Mouse (Mus musculus) CH12.LX (cell line): ENCODE data around the gene Prm2. TPM values are rescaled to one million over a fixed set of nuclear protein-coding genes. Genes with fewer than 3 reads are reported as not detected.

Source experiments
- DNase-seq: peaks from one replicate; pipeline ENCODE4 v3.0.0-alpha.2; 2013; ENCODE audit errors: extremely low read depth
- H3K27ac ChIP-seq: 2 replicates; pipeline ENCODE4 v1.5.1; 2012; ENCODE audit warnings: low read depth, mild to moderate bottlenecking, control low read depth, moderate library complexity; ENCODE audit not compliant: insufficient read depth
- H3K27me3 ChIP-seq: replicated peaks from 2 replicates; pipeline ENCODE3; 2012; ENCODE audit warnings: inconsistent platforms
- H3K36me3 ChIP-seq, 2 experiments: replicated peaks in 1 of 2; 2 replicates each; pipeline versions ENCODE3 to v1.6.1; 2012; ENCODE audit warnings: inconsistent platforms in 1 of 2, low read length in 1 of 2, mild to moderate bottlenecking in 1 of 2, mixed read lengths in 1 of 2, moderate library complexity in 1 of 2; ENCODE audit not compliant: control insufficient read depth in 1 of 2, insufficient read depth in 1 of 2
- H3K4me1 ChIP-seq, 2 experiments: 2 replicates each; pipeline ENCODE4 v1.6.1; 2012; ENCODE audit warnings: inconsistent platforms in 1 of 2, moderate library complexity in 1 of 2; ENCODE audit not compliant: insufficient read depth in 2 of 2, control insufficient read depth in 1 of 2
- H3K4me2 ChIP-seq: 2 replicates; pipeline ENCODE4 v1.6.1; 2012; ENCODE audit warnings: low read depth, mild to moderate bottlenecking, control low read depth; ENCODE audit not compliant: poor library complexity, insufficient read depth, severe bottlenecking
- H3K4me3 ChIP-seq, 3 experiments: fragments of 150-350 bp in 1 of 3; sonication (generic) in 1 of 3; replicated peaks in 1 of 3; 2 replicates each; pipeline versions ENCODE3 to v1.5.1; 2011 to 2012; ENCODE audit warnings: low read depth in 2 of 3, low read length in 2 of 3, mild to moderate bottlenecking in 2 of 3, moderate library complexity in 2 of 3, control low read depth in 1 of 3, improper control_type of control experiment in 1 of 3, inconsistent platforms in 1 of 3, mixed read lengths in 1 of 3; ENCODE audit not compliant: poor library complexity in 1 of 3
- H3K79me2 ChIP-seq: replicated peaks from 2 replicates; pipeline ENCODE4 v1.6.1; 2012; ENCODE audit warnings: mild to moderate bottlenecking, moderate library complexity; ENCODE audit not compliant: control insufficient read depth, poor library complexity, insufficient read depth, severe bottlenecking; ENCODE audit errors: extremely low read depth
- H3K9ac ChIP-seq: 2 replicates; pipeline ENCODE4 v1.6.1; 2012; ENCODE audit warnings: low read depth, mild to moderate bottlenecking, control low read depth, moderate library complexity; ENCODE audit not compliant: insufficient read depth
- H3K9me3 ChIP-seq: replicated peaks from 2 replicates; pipeline ENCODE3; 2012; ENCODE audit warnings: low read length, inconsistent platforms, mixed read lengths
- BHLHE40 ChIP-seq: IDR thresholded peaks from 2 replicates; pipeline ENCODE4 v1.6.1; 2011; ENCODE audit warnings: mild to moderate bottlenecking, low read depth, low read length, improper control_type of control experiment
- CHD2 ChIP-seq: IDR thresholded peaks from 2 replicates; pipeline ENCODE4 v1.6.1; 2011; ENCODE audit warnings: low read length, improper control_type of control experiment
- CTCF ChIP-seq, 2 experiments: IDR thresholded peaks in 1 of 2; conservative IDR thresholded peaks in 1 of 2; 2 replicates each; pipeline ENCODE4 v1.5.1; 2011 to 2012; ENCODE audit warnings: low read depth in 2 of 2, low read length in 2 of 2, improper control_type of control experiment in 1 of 2, inconsistent platforms in 1 of 2, mild to moderate bottlenecking in 1 of 2, moderate library complexity in 1 of 2
- ELF1 ChIP-seq: IDR thresholded peaks from 2 replicates; pipeline ENCODE4 v1.6.1; 2014; ENCODE audit warnings: low read depth, mild to moderate bottlenecking, inconsistent platforms, low read length, improper control_type of control experiment
- EP300 ChIP-seq: IDR thresholded peaks from 2 replicates; pipeline ENCODE4 v1.6.1; 2011; ENCODE audit warnings: low read length, improper control_type of control experiment
- ETS1 ChIP-seq: conservative IDR thresholded peaks from 2 replicates; pipeline ENCODE4 v1.6.1; 2012; ENCODE audit warnings: low read depth, mild to moderate bottlenecking, inconsistent platforms, low read length, improper control_type of control experiment, moderate library complexity
- GABPA ChIP-seq: IDR thresholded peaks from 2 replicates; pipeline ENCODE4 v1.6.1; 2012; ENCODE audit warnings: low read depth, low read length, improper control_type of control experiment, inconsistent platforms; ENCODE audit not compliant: insufficient replicate concordance
- IRF4 ChIP-seq: IDR thresholded peaks from 2 replicates; pipeline ENCODE4 v1.6.1; 2014; ENCODE audit warnings: low read depth, mild to moderate bottlenecking, inconsistent platforms, low read length, improper control_type of control experiment
- JUN ChIP-seq: IDR thresholded peaks from 2 replicates; pipeline ENCODE4 v1.6.1; 2011; ENCODE audit warnings: low read depth, mild to moderate bottlenecking, low read length, improper control_type of control experiment, moderate library complexity; ENCODE audit not compliant: insufficient read depth
- KAT2A ChIP-seq: IDR thresholded peaks from 2 replicates; pipeline ENCODE4 v1.6.1; 2012; ENCODE audit warnings: low read length, improper control_type of control experiment, inconsistent platforms; ENCODE audit not compliant: insufficient replicate concordance
- MAFK ChIP-seq: IDR thresholded peaks from 2 replicates; pipeline ENCODE4 v1.6.1; 2011; ENCODE audit warnings: low read length, improper control_type of control experiment; ENCODE audit not compliant: insufficient replicate concordance
- MAX ChIP-seq: IDR thresholded peaks from 2 replicates; pipeline ENCODE4 v1.6.1; 2011; ENCODE audit warnings: low read length, improper control_type of control experiment
- MEF2A ChIP-seq: IDR thresholded peaks from 2 replicates; pipeline ENCODE4 v1.6.1; 2014; ENCODE audit warnings: low read depth, mild to moderate bottlenecking, inconsistent platforms, low read length, improper control_type of control experiment, borderline replicate concordance
- MXI1 ChIP-seq: IDR thresholded peaks from 2 replicates; pipeline ENCODE4 v1.6.1; 2011; ENCODE audit warnings: mild to moderate bottlenecking, low read depth, low read length, improper control_type of control experiment
- MYC ChIP-seq: IDR thresholded peaks from 2 replicates; pipeline ENCODE4 v1.6.1; 2011; ENCODE audit warnings: low read depth, mild to moderate bottlenecking, improper control_type of control experiment, low read length
- NELFE ChIP-seq: IDR thresholded peaks from 2 replicates; pipeline ENCODE4 v1.6.1; 2011; ENCODE audit warnings: low read depth, low read length, improper control_type of control experiment
- PAX5 ChIP-seq: IDR thresholded peaks from 2 replicates; pipeline ENCODE4 v1.6.1; 2012; ENCODE audit warnings: low read length, inconsistent platforms, mixed read lengths
- POLR2A ChIP-seq: IDR thresholded peaks from 2 replicates; pipeline ENCODE4 v1.6.1; 2011; ENCODE audit warnings: low read depth, mild to moderate bottlenecking, improper control_type of control experiment, low read length
- POLR2AphosphoS2 ChIP-seq: IDR thresholded peaks from 2 replicates; pipeline ENCODE4 v1.6.1; 2011; ENCODE audit warnings: low read depth, low read length, improper control_type of control experiment
- RCOR1 ChIP-seq: conservative IDR thresholded peaks from 2 replicates; pipeline ENCODE4 v1.6.1; 2012; ENCODE audit warnings: low read depth, mild to moderate bottlenecking, inconsistent platforms, low read length, improper control_type of control experiment
- SIN3A ChIP-seq: IDR thresholded peaks from 2 replicates; pipeline ENCODE4 v1.6.1; 2012; ENCODE audit warnings: low read length, improper control_type of control experiment, inconsistent platforms
- SMC3 ChIP-seq: IDR thresholded peaks from 2 replicates; pipeline ENCODE4 v1.6.1; 2011; ENCODE audit warnings: low read depth, low read length, improper control_type of control experiment
- TCF12 ChIP-seq: IDR thresholded peaks from 2 replicates; pipeline ENCODE4 v1.6.1; 2014; ENCODE audit warnings: low read depth, mild to moderate bottlenecking, inconsistent platforms, low read length, improper control_type of control experiment
- UBTF ChIP-seq: IDR thresholded peaks from 2 replicates; pipeline ENCODE4 v1.6.1; 2012; ENCODE audit warnings: low read depth, mild to moderate bottlenecking, inconsistent platforms, low read length, improper control_type of control experiment, moderate library complexity
- USF1 ChIP-seq: IDR thresholded peaks from 2 replicates; pipeline ENCODE4 v1.6.1; 2014; ENCODE audit warnings: low read depth, mild to moderate bottlenecking, inconsistent platforms, low read length, improper control_type of control experiment
- USF2 ChIP-seq: conservative IDR thresholded peaks from 2 replicates; pipeline ENCODE4 v1.6.1; 2011; ENCODE audit warnings: low read depth, low read length, improper control_type of control experiment
- ZMIZ1 ChIP-seq: IDR thresholded peaks from 2 replicates; pipeline ENCODE4 v1.6.1; 2012; ENCODE audit warnings: low read depth, mild to moderate bottlenecking, inconsistent platforms, low read length, improper control_type of control experiment
- ZNF384 ChIP-seq: IDR thresholded peaks from 2 replicates; pipeline ENCODE4 v1.6.1; 2012; ENCODE audit warnings: low read depth, low read length, improper control_type of control experiment, inconsistent platforms
- dilution Hi-C: fragments of 300-500 bp; cut with MboI; formaldehyde crosslinking; loops from 2 replicates; pipeline ENCODE4 v1.14.3; 2020; ENCODE audit warnings: low sequenced_read_pairs; ENCODE audit not compliant: extremely low pct_unique_long_range_greater_than_20kb, extremely low pct_ligation_motif_present
- in situ Hi-C: fragments of 300-500 bp; cut with MboI; formaldehyde crosslinking; loops from 3 replicates; pipeline ENCODE4 v1.14.3; 2019; ENCODE audit warnings: low sequenced_read_pairs, low pct_ligation_motif_present, low pct_unique_long_range_greater_than_20kb, mixed read lengths
- polyA plus RNA-seq: library from polyadenylated mRNA; unstranded; fragments of >175 nt; gene quantifications from 2 replicates; pipeline ENCODE4 v1.2.1, GENCODE M21; 2012; ENCODE audit warnings: low read depth; ENCODE audit not compliant: insufficient read length
- total RNA-seq, 2 experiments: library from RNA; depleted of rRNA; stranded (reverse); fragments of 300-350 nt in 1 of 2; fragments of >200 nt in 1 of 2; gene quantifications; 2 replicates each; pipeline ENCODE4 v1.2.3; 2012 to 2014

Prm2 gene
- total and polyA plus RNA-seq, 3 experiments: not detected

- H3K9me3 ChIP-seq: no peaks in the 10 kb centered on the region
- H3K27ac ChIP-seq: no peak overlapping the region
- no peaks in the 10 kb centered on the region for H3K79me2 ChIP-seq
- peaks cover 22 to 43% of the 10 kb centered on the region in 2 experiments for H3K4me1 ChIP-seq
- H3K36me3 ChIP-seq: no peaks in the 10 kb centered on the region
- dilution Hi-C loops: no loop called here
- no peak for DNase-seq
- no peak for TF ChIP-seq MEF2A
- no peak for TF ChIP-seq ELF1
- no peak for TF ChIP-seq SMC3
- no peak for TF ChIP-seq EP300
- no peak for TF ChIP-seq UBTF
- TF ChIP-seq MXI1: no peak
- TF ChIP-seq ZNF384: no peak
- no peak for TF ChIP-seq USF2
- no peak for TF ChIP-seq GABPA
- no peak for TF ChIP-seq NELFE
- no peak for TF ChIP-seq CHD2
- no peak for TF ChIP-seq KAT2A
- no peak for TF ChIP-seq MYC
- no peak for TF ChIP-seq TCF12
- no peak for TF ChIP-seq JUN
- no peak for TF ChIP-seq MAFK
- TF ChIP-seq RCOR1: no peak
- no peak for TF ChIP-seq ZMIZ1
- no peak for TF ChIP-seq POLR2A
- TF ChIP-seq MAX: no peak
- TF ChIP-seq, all 38 proteins: peak for 0
- Histone ChIP-seq H3K9ac (no peak overlapping the region), H3K4me3 (no peak overlapping the region), H3K4me2 (no peak overlapping the region), H3K27me3 (peaks cover 35% of the 10 kb centered on the region)
- in situ Hi-C loops: no loop called here
These were observed 14.4 kb upstream of the Prm2 start for GRCm38 (mm10) chr16:10810376-10810775.

GRCm38 (mm10) chr16:10805789-10806527, 10.0 kb upstream of the Prm2 start, which contains the start of gene Prm1:
Gene Prm1 (minus strand): TSS chr16:10805839.
- dilution Hi-C loops: no loop called here
- peaks cover 27% of the 10 kb centered on the region for H3K27me3 ChIP-seq
- H3K9ac ChIP-seq: no peak within 1 kb of the TSS
- no peak for TF ChIP-seq USF1
- peak; percentile 44; the same call in 1 of the 2 replicates for TF ChIP-seq MEF2A
- TF ChIP-seq MAFK: peak; percentile 69
- peak; percentile 99 for TF ChIP-seq BHLHE40
- TF ChIP-seq PAX5: no peak
- no peak for TF ChIP-seq RCOR1
- TF ChIP-seq POLR2AphosphoS2: no peak
- TF ChIP-seq CTCF (conservative IDR thresholded peaks at IDR 0.05 in 1 of 2, IDR thresholded peaks at IDR 0.05 in 1 of 2; ENCODE audit: low read depth in 2 of 2, low read length in 2 of 2): no peak
- TF ChIP-seq JUN: no peak
- peak; percentile 94 for TF ChIP-seq ETS1
- peak; percentile 85 for TF ChIP-seq MXI1
- TF ChIP-seq MAX: peak; percentile 87
- TF ChIP-seq SIN3A: peak; percentile 78; the same call in 1 of the 2 replicates
- TF ChIP-seq MYC: peak; percentile 79; the same call in 1 of the 2 replicates
- peak; percentile 14; the same call in 1 of the 2 replicates for TF ChIP-seq SMC3
- TF ChIP-seq EP300: peak; percentile 76
- TF ChIP-seq POLR2A: no peak
- TF ChIP-seq TCF12: peak; percentile 93
- peak; percentile 73 for TF ChIP-seq IRF4
- no peaks in the 10 kb centered on the region for H3K79me2 ChIP-seq
- in situ Hi-C loops: no loop called here
- no peaks in the 10 kb centered on the region for H3K9me3 ChIP-seq
- DNase-seq: peak; percentile 79
- no peaks in the 10 kb centered on the region for H3K36me3 ChIP-seq
- H3K4me2 ChIP-seq: no peak within 1 kb of the TSS
- peaks cover 11 to 22% of the 10 kb centered on the region in 2 experiments for H3K4me1 ChIP-seq
- H3K27ac ChIP-seq: no peak within 1 kb of the TSS
- no peak within 1 kb of the TSS for H3K4me3 ChIP-seq
